Mouse (Mus musculus): Measurements from ENCODE around the gene Samd8.
A peak's percentile ranks its signal among the peaks of the same experiment; 100 is the strongest.

DNA sequence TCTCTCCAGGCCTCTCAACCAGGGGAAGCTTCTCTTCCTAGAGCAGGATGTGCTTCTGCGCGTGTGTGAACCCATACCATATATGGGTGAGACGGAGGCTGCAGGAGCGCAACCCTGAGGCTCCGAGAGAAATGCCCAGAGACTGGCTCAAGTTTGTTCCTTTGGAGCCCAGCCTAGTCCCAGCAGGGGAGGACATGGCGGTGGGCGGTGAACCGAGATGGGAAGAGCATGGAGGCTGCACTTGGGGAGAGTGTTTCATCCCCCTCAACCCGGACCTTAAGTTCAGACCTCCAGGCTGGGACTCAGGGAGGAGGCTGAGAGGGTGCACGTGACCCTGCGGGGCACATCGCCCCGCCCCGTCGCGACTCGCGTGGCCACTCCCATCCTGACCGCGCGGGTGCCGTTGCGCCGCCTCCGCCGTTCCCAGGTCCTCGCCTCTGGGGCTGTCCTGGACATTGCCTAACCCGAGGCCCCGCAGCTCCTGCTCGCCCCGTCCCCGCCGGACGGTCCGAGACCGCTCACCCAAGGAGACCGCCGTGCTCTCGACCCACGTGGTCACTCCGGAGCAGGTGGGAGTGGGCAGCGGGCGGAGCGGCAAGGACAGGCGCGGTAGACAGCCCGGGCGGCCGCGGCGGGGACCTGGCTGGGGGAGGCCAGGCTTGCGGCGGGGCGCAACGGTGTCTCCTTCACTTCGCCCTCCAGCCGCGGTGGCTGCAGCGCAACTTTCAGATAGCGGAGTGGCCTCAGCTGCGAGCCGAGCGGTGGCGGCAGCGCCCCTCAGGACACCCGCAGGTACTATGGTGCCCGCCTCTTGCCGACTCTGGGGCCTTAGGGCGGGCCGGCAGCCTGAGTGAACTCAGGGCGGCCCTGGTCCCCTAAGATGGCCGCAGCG is 80.8 kb downstream of the Samd8 start:
- TF ChIP-seq CHD2 (IDR thresholded peaks at IDR 0.05; ENCODE audit: low read depth, low read length) (no peak), MAFK (IDR thresholded peaks at IDR 0.05; ENCODE audit: insufficient read depth, low read depth, low read length) (no peak), HCFC1 (IDR thresholded peaks at IDR 0.05; ENCODE audit: borderline replicate concordance, insufficient read depth, low read length) (peak; percentile 81), ZNF384 (IDR thresholded peaks at IDR 0.05; ENCODE audit: low read depth, low read length) (no peak), ZC3H11A (IDR thresholded peaks at IDR 0.05; ENCODE audit: borderline replicate concordance, low read depth, low read length) (no peak)

Measured in ES-E14 (cell line).